Mouse (Mus musculus): ENCODE measurements at regions not wholly inside any gene's neighbourhood (a gene's known extent, or its start where the extent isn't known, plus 50 kb on each side); places are given as distances from the start of the nearest gene placed in this dataset.

DNA sequence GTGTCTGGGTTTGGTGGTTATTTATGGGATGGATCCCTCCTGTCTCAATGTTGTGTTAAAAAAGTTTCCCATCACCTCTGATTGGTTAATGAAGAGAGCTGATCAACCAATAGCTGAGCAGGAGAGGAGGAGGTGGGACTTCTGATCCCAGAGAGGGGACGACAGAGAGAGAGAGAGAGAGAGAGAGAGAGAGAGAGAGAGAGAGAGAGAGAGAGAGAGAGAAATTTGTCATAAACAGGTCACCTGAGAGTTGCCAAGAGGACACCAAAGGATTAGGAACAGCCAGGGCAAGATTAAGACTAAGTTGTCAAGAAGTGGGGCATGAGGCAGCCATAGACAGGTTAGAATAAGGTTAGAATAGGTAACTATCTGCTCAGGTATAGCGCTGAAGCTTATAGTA lies 73.7 kb upstream of the Max start:
- TF ChIP-seq CTCF (IDR thresholded peaks at IDR 0.05; ENCODE audit: borderline replicate concordance, insufficient read depth, low read length) (no peak), POLR2A (IDR thresholded peaks at IDR 0.05; ENCODE audit: low read depth, low read length) (no peak)
